Mouse (Mus musculus): Measurements from ENCODE around the gene Tmem161a.
A peak's percentile ranks its signal among the peaks of the same experiment; 100 is the strongest.
"Not testable (repeated sequence)": the region's sequence is repeated elsewhere in the genome, so short reads cannot be mapped to it uniquely, and the experiment has no call there.

The Tmem161a gene

DNA sequence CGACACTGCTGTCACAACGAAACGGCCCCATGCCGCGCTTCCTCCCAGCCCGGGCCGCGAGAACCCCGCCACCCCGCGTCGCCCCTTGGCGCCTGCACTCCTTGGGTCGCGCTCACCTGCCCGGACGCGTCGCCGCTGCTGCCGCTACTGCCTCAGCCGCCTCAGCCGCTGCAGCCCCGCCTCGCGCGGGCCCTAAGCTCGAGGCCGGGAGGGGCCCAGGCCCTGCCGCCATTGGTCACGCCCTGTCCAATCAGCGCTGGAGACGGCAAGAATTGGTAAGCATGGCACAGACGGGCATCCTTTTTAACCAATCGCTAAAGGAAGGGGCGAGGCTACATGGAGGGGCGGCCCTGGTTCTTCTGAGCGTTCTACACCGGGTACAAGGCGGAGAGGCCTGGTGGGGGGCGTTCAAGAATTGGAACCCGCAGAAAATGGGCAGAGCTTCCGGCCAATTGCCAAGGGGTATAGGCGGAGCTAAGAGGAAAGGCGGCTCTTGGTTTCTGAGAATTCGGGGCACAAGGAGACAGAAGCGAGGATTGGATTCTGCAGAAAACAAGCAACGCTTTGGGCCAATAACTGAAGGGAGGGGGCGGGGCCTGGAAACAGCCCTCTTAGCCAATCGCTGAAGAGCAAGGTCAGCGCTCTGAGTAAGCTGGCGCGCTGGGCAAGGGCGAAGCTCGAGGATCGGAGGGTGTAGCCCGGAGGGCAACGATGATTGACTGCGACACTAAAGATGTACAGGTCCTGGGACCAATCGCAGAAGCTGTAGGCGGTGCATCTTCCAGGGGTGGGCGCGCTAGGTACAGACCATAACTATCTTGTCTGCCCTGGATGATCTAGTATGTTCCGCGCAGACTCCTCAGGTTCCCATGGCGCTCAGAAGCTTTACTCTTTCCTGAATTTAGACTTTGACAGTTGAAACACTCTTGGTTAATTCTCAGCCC, 40.2 kb downstream of the Tmem161a start, which contains the start of gene Slc25a42:
Gene Slc25a42 (minus strand): TSS at position 194 of the 944 bp plus-strand sequence.
- peak; percentile 91 to 94 for DNase-seq

- DNase-seq: no peak
These were observed 42.3 kb downstream of the Tmem161a start for GRCm38 (mm10) chr8:70214411-70214810.

- no peak for DNase-seq
These were observed 42.9 kb downstream of the Tmem161a start for GRCm38 (mm10) chr8:70215092-70215491.

- not testable (repeated sequence) for DNase-seq
These were observed 44.0 kb downstream of the Tmem161a start for GRCm38 (mm10) chr8:70216161-70216560.

DNA sequence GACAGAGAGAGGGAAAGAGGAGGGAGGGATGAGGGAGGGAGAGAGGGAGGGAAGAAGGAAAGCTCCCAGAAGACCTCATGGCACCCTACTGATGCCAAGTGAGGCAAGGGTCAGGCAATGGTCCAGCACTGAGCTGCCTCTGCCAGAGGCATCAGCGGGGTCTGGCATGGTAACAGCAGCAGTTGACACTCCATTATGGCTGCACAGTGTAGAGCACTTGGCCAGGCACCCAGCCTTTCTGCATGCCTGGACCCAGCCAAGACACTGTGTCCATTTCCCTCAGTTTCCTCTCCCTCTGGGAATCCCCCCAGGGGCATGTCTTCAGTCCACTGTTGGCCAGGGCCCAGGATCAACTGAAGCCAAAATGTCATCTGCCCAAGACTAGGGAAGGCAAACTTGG, 44.4 kb downstream of the Tmem161a start:
- no peak for DNase-seq

- no peak for DNase-seq
These were observed 45.3 kb downstream of the Tmem161a start for GRCm38 (mm10) chr8:70217441-70217840.

DNA sequence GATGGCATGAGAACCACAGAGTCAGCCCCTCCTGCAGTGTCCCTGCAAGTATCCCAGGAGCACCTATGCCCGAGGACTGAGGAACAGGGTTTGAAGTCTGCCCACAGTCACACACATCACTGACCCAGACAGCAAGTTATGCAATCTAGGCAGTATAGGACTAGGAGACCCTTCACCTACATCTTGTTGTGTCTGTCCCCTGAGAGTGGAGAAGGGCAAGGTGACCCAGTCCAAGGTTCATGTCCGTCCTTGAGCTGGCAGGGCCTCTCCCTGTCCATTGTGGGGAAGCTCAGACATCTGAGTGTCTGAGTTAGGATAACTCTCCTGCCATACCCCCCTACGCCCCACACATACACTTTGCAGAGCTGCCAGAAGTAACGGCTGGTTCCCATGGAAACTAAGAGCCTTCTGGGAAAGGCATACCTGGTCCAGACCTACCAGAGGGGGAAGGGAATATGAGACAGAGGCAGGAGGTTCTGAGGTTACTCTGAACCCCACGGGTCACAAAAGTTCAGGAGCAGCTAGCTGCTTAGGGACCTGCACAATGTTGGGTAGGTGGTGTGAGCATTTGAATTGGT, 47.0 kb downstream of the Tmem161a start:
- DNase-seq: no peak

GRCm38 (mm10) chr8:70220236-70220840, 48.2 kb downstream of the Tmem161a start:
- DNase-seq: no peak

DNA sequence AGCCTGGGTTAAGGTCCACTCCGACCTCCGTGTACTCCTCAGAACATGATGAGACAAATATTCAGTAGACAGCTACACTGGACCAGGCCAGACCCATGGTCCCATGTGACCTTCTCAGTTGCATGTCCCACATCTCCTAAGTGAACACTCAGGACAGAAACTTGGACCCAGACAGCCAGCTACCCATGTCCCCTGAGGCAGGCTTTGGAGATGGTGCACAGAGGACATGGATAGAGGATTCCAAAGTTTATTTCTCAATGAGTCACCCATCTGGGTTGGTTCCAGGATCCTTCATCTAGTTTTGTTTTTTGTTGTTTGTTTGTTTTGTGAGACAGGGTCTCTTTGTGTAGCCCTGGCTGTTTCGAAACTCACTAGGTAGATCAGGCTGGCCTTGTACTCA, 48.8 kb downstream of the Tmem161a start:
- DNase-seq: no peak

DNA sequence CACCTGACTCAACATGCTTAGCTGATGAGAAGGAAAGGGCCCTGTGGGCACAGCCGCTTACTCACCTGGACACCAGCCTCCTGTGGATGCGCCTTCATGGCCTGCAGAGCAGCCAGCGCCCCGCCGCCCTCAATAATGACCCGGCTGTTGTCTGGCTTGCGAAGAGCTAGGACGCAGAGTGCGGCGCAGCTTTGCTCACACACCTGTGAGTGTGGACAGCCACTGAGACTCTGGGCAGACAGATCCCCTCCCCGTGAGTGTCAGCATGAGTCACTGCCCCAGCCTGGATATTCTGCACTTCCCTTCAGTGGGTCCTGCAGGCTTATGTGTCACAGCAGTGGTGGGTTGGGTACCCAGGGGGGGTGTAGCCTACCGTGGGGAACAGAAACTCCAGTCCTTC, 49.9 kb downstream of the Tmem161a start:
- DNase-seq: no peak

GRCm38 (mm10) chr8:70223341-70223740, 51.2 kb downstream of the Tmem161a start:
- peak; percentile 30 to 31 for DNase-seq

DNA sequence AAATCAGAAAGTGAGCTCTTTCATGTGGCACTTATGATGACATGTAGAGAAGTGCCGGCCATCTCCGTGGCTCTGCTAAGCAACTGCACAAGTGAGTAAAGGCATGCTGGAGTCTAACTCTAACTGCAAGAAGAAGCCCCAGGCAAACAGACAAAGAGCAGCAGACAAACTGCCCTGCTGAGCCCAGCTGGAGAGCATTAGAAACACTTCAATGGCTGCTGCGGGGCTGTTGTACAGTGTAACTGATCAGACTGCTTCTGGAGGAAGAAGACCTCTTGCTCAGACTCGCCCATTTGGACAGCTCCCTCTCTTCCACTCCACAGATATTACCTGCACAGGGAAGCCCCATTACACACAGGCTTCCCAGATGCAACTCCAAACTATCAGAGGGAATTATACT, 55.8 kb downstream of the Tmem161a start:
- no peak for DNase-seq

DNA sequence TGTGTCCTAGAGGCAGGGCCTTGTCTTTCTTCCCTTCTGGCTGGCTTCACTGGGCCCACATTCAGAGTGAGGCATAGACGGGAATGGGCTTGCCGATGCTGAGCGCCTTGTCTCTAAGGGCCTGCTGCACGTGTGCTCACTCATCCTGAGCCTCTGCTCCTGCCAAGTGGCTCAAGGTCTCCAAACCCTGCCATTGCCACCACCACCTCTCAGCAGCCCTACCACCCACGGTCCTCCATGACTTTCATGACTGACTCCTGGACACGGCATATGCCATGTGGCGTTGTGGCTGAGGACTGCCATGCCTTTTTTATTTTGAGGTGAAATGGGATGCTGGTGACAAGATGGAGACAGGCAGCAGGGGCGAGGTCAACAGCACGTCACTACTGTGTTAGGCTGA, 58.7 kb downstream of the Tmem161a start:
- DNase-seq: no peak
